Mouse (Mus musculus) bone marrow, adult 2 months (tissue): ENCODE measurements around the gene Dact2.

Experiments
- CTCF ChIP-seq: fragments of 200-500 bp; IDR thresholded peaks from 2 replicates; pipeline ENCODE4 v1.5.1; 2011; ENCODE audit warnings: low read length, control low read depth; ENCODE audit not compliant: control insufficient read depth, insufficient read depth
- POLR2A ChIP-seq: fragments of 200-500 bp; IDR thresholded peaks from 2 replicates; pipeline ENCODE4 v1.6.1; 2011; ENCODE audit warnings: low read depth, mild to moderate bottlenecking, control low read depth, low read length, borderline replicate concordance; ENCODE audit not compliant: control insufficient read depth

GRCm38 (mm10) chr17:14239960-14240359, 35.9 kb upstream of the Dact2 start:
- no peak for TF ChIP-seq POLR2A
- TF ChIP-seq CTCF: no peak
